Mouse (Mus musculus) olfactory bulb, adult 2 months (tissue): ENCODE results near the gene Zfp771. TPM values are rescaled to one million over a fixed set of nuclear protein-coding genes. Genes with fewer than 3 reads are reported as not detected.

Experiments used
- H3K27ac ChIP-seq: fragments of 200-500 bp; 2 replicates; pipeline ENCODE4 v1.5.1; 2012; ENCODE audit warnings: low read depth, low read length; ENCODE audit not compliant: insufficient read depth
- H3K4me1 ChIP-seq: fragments of 200-500 bp; 2 replicates; pipeline ENCODE4 v1.6.1; 2012; ENCODE audit warnings: low read length; ENCODE audit not compliant: control insufficient read depth, insufficient read depth
- H3K4me3 ChIP-seq: fragments of 200-500 bp; 2 replicates; pipeline ENCODE4 v1.5.1; 2012; ENCODE audit warnings: mild to moderate bottlenecking, low read depth, low read length, moderate library complexity; ENCODE audit not compliant: insufficient read depth
- CTCF ChIP-seq: fragments of 200-500 bp; IDR thresholded peaks from 2 replicates; pipeline ENCODE4 v1.5.1; 2012; ENCODE audit warnings: low read depth, mild to moderate bottlenecking, low read length, moderate library complexity; ENCODE audit not compliant: insufficient read depth
- POLR2A ChIP-seq: fragments of 200-500 bp; IDR thresholded peaks from 2 replicates; pipeline ENCODE4 v1.6.1; 2012; ENCODE audit warnings: mild to moderate bottlenecking, low read depth, low read length, moderate library complexity; ENCODE audit not compliant: insufficient read depth
- WGBS: fragments of 180-500 bp; shearing (Covaris S2); methylation state at CpG from one replicate; pipeline ENCODE4 v1.1.7; 2018; 5-methylcytosine and 5-hydroxymethylcytosine counted together
- polyA plus RNA-seq: library from polyadenylated mRNA; stranded (reverse); fragments of >200 nt; gene quantifications from 2 replicates; pipeline ENCODE4 v1.2.4, GENCODE M21; 2012; ENCODE audit warnings: low replicate concordance; ENCODE audit not compliant: missing spikeins, insufficient read depth, insufficient read length

Zfp771 gene
- polyA plus RNA-seq, 1 experiment, result not detected

- WGBS, result 86% methylated on average over 1 of the region's 1 CpGs
- no peak overlapping the region for H3K27ac ChIP-seq
- H3K4me3 ChIP-seq, result no peak overlapping the region
- no peak for TF ChIP-seq CTCF
- no peak for TF ChIP-seq POLR2A
- no peaks in the 10 kb centered on the region for H3K4me1 ChIP-seq
These were observed 43.9 kb downstream of the Zfp771 start for GRCm38 (mm10) chr7:127287940-127288339.

DNA sequence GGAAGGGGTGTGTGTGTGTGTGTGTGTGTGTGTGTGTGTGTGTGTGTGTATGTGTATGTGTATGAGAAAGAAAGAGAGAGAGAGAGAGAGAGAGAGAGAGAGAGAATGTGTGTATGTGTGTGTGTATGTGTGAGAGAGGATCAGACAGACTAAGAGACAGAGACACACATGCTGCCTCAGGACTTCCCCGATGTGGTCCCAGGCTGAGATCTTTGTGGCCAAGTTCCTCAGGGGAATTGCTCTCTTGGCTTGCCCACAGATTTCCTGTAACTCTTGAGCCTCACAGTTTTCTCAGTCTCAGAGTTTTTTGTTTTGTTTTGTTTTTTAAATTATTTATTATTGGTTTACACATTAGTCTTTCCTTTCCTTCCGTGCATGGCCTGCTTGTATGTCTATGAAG is 45.2 kb downstream of the Zfp771 start:
- WGBS, result 83% methylated on average over 2 of the region's 2 CpGs
- TF ChIP-seq POLR2A (no peak), CTCF (no peak)
- Histone ChIP-seq H3K4me1 (no peaks in the 10 kb centered on the region), H3K27ac (no peak overlapping the region), H3K4me3 (no peak overlapping the region)

- Histone ChIP-seq H3K4me3 (no peak overlapping the region), H3K27ac (no peak overlapping the region), H3K4me1 (no peaks in the 10 kb centered on the region)
- 47% methylated on average over 8 of the region's 8 CpGs for WGBS
- TF ChIP-seq CTCF (no peak), POLR2A (no peak)
These were observed 46.1 kb downstream of the Zfp771 start for GRCm38 (mm10) chr7:127290142-127290541.

DNA sequence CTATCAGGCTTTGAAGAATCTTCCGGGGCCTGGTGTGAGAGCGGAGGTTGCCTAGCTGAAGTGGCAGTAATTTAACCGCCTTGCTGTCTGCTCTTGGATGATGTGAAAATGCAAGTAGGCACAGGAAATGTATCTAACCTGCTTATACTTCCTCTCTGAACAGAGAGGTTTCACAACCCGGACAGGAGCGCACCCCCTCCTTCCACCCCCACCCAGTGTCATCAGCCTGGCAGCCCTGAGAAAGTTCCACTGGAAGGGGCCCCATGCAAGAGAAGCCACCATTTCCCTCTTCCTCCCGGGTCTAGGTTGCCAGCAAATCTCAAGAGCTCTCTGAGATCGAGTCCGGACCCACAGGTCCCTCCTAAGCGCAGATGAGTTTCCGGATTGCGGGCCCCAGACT is 52.0 kb downstream of the Zfp771 start, which contains the start of gene Itgal:
Gene Itgal, plus strand, starts transcription at position 163 of the 400 bp plus-strand sequence.
- TF ChIP-seq CTCF, result no peak
- TF ChIP-seq POLR2A, result no peak
- Histone ChIP-seq H3K27ac (no peak within 1 kb of the TSS), H3K4me1 (no peaks in the 10 kb centered on the region), H3K4me3 (no peak within 1 kb of the TSS)
- WGBS, result 84% methylated on average over 11 of the region's 11 CpGs

- no peaks in the 10 kb centered on the region for H3K4me1 ChIP-seq
- TF ChIP-seq CTCF, result no peak
- TF ChIP-seq POLR2A, result no peak
- 89% methylated on average over 5 of the region's 5 CpGs for WGBS
- H3K27ac ChIP-seq, result no peak overlapping the region
- no peak overlapping the region for H3K4me3 ChIP-seq
These were observed 52.9 kb downstream of the Zfp771 start for GRCm38 (mm10) chr7:127296786-127297555.

GRCm38 (mm10) chr7:127297586-127298193 is 53.6 kb downstream of the Zfp771 start:
- Histone ChIP-seq H3K4me3 (no peak overlapping the region), H3K27ac (no peak overlapping the region), H3K4me1 (no peaks in the 10 kb centered on the region)
- 87% methylated on average over 5 of the region's 5 CpGs for WGBS
- TF ChIP-seq CTCF, result no peak

Other genes starting within 250 kb of the Zfp771 start
- not detected in 2 replicates for gene Mvp, start 229.7 kb upstream of the Zfp771 start, polyA plus RNA-seq
- not detected in 2 replicates for gene Pagr1b, start 227.8 kb upstream of the Zfp771 start, polyA plus RNA-seq
- not detected in 2 replicates for gene Pagr1a, start 226.9 kb upstream of the Zfp771 start, polyA plus RNA-seq
- gene Gm42742, start 223.2 kb upstream of the Zfp771 start, polyA plus RNA-seq, result not detected in 2 replicates
- gene Prrt2, start 223.1 kb upstream of the Zfp771 start, polyA plus RNA-seq, result not detected in 2 replicates
- gene Maz, start 217.2 kb upstream of the Zfp771 start, polyA plus RNA-seq, result 437 and 572 TPM in 2 replicates
- not detected in 2 replicates for gene Kif22, start 201.8 kb upstream of the Zfp771 start, polyA plus RNA-seq
- not detected in 2 replicates for gene Zg16, start 156.9 kb upstream of the Zfp771 start, polyA plus RNA-seq
- gene AI467606, start 152.9 kb upstream of the Zfp771 start, polyA plus RNA-seq, result not detected in 2 replicates
- not detected in 2 replicates for gene Qprt, start 122.0 kb upstream of the Zfp771 start, polyA plus RNA-seq
- gene Spn, start 106.5 kb upstream of the Zfp771 start, polyA plus RNA-seq, result not detected in 2 replicates
- gene Cd2bp2, start 48.2 kb upstream of the Zfp771 start, polyA plus RNA-seq, result not detected in 2 replicates
- gene Tbc1d10b, start 35.8 kb upstream of the Zfp771 start, polyA plus RNA-seq, result not detected in 2 replicates
- gene Mylpf, start 35.4 kb upstream of the Zfp771 start, polyA plus RNA-seq, result not detected in 2 replicates
- gene Zfp553, start 11.2 kb upstream of the Zfp771 start, polyA plus RNA-seq, result not detected in 2 replicates
- 2,394 TPM in 1 of 2 replicates, not detected in the other for gene Sept1, start 11.1 kb upstream of the Zfp771 start, polyA plus RNA-seq
- not detected in 2 replicates for gene Dctpp1, start 16.4 kb downstream of the Zfp771 start, polyA plus RNA-seq
- gene Sephs2, start 29.8 kb downstream of the Zfp771 start, polyA plus RNA-seq, result not detected in 2 replicates
- 156 TPM in 1 of 2 replicates, not detected in the other for gene Itgal, start 52.0 kb downstream of the Zfp771 start, polyA plus RNA-seq
- not detected in 2 replicates for gene Zfp768, start 101.3 kb downstream of the Zfp771 start, polyA plus RNA-seq
- gene Zfp747, start 131.8 kb downstream of the Zfp771 start, polyA plus RNA-seq, result not detected in 2 replicates
- gene 9130019O22Rik, start 142.9 kb downstream of the Zfp771 start, polyA plus RNA-seq, result not detected in 2 replicates
- not detected in 2 replicates for gene E430018J23Rik, start 149.4 kb downstream of the Zfp771 start, polyA plus RNA-seq
- gene Zfp764, start 162.5 kb downstream of the Zfp771 start, polyA plus RNA-seq, result not detected in 2 replicates
- not detected in 2 replicates for gene Zfp688, start 177.8 kb downstream of the Zfp771 start, polyA plus RNA-seq
- gene Zfp689, start 204.9 kb downstream of the Zfp771 start, polyA plus RNA-seq, result not detected in 2 replicates
- gene Prr14, start 215.3 kb downstream of the Zfp771 start, polyA plus RNA-seq, result not detected in 2 replicates
- gene Fbrs, start 234.9 kb downstream of the Zfp771 start, polyA plus RNA-seq, result not detected in 2 replicates